Mouse (Mus musculus): ENCODE data around the gene Fgfrl1. TPM values are rescaled to one million over a fixed set of nuclear protein-coding genes. Genes with fewer than 3 reads are reported as not detected.
A peak's percentile ranks its signal among the peaks of the same experiment; 100 is the strongest.

Fgfrl1 gene
- polyA plus RNA-seq, 1 experiment from 2014 or later, result 14.9 TPM

GRCm38 (mm10) chr5:108711968-108712367 is 19.8 kb downstream of the Fgfrl1 start:
- WGBS, result 71% methylated on average over 6 of the region's 6 CpGs
- H3K4me1 ChIP-seq (replicated peaks; ENCODE audit: control insufficient read depth, insufficient read depth, low read length), result no peaks in the 10 kb centered on the region
- H3K27ac ChIP-seq (ENCODE audit: low read depth, low read length), result no peak overlapping the region
- H3K27me3 ChIP-seq (replicated peaks; ENCODE audit: control insufficient read depth, insufficient read depth, low read length), result no peaks in the 10 kb centered on the region
- H3K4me3 ChIP-seq (ENCODE audit: low read depth, low read length), result no peak overlapping the region
- TF ChIP-seq CTCF (IDR thresholded peaks at IDR 0.05; ENCODE audit: low read depth), result no peak
- no peak for ATAC-seq
- H3K9ac ChIP-seq (ENCODE audit: low read depth, low read length), result no peak overlapping the region
- H3K4me2 ChIP-seq (replicated peaks; ENCODE audit: low read depth), result no peak overlapping the region
- H3K36me3 ChIP-seq (ENCODE audit: control insufficient read depth, insufficient read depth), result peaks cover 6% of the 10 kb centered on the region; the same call in 1 of the 2 replicates
- H3K9me3 ChIP-seq (ENCODE audit: control insufficient read depth), result no peaks in the 10 kb centered on the region

DNA sequence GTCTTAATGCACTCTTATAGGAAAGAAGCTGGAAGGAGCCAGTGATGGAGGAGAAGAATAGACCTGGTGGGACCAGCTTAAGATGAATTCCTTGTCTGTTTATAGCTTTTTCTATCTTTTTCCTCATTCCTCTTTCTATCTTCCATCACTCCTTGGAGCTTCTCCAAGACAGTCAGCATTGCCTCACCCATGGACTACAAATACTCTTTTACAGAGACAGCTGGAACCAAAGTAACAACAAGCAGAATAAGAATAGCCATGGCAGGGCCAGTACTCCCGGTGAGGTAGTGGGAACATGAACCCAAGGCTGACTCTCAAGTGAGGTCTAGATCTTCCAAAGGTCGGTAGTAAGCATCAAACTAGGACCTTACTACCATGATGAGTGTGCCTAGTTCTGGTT is 20.9 kb downstream of the Fgfrl1 start:
- WGBS, result 85% methylated on average over 2 of the region's 2 CpGs
- H3K27me3 ChIP-seq (replicated peaks; ENCODE audit: control insufficient read depth, insufficient read depth, low read length), result no peaks in the 10 kb centered on the region
- no peak for ATAC-seq
- no peaks in the 10 kb centered on the region for H3K9me3 ChIP-seq (ENCODE audit: control insufficient read depth)
- no peak overlapping the region for H3K9ac ChIP-seq (ENCODE audit: low read depth, low read length)
- no peak for TF ChIP-seq CTCF (IDR thresholded peaks at IDR 0.05; ENCODE audit: low read depth)
- no peak overlapping the region for H3K4me2 ChIP-seq (replicated peaks; ENCODE audit: low read depth)
- no peak overlapping the region for H3K27ac ChIP-seq (ENCODE audit: low read depth, low read length)
- H3K4me1 ChIP-seq (replicated peaks; ENCODE audit: control insufficient read depth, insufficient read depth, low read length), result no peaks in the 10 kb centered on the region
- H3K36me3 ChIP-seq (ENCODE audit: control insufficient read depth, insufficient read depth), result no peaks in the 10 kb centered on the region
- no peak overlapping the region for H3K4me3 ChIP-seq (ENCODE audit: low read depth, low read length)

DNA sequence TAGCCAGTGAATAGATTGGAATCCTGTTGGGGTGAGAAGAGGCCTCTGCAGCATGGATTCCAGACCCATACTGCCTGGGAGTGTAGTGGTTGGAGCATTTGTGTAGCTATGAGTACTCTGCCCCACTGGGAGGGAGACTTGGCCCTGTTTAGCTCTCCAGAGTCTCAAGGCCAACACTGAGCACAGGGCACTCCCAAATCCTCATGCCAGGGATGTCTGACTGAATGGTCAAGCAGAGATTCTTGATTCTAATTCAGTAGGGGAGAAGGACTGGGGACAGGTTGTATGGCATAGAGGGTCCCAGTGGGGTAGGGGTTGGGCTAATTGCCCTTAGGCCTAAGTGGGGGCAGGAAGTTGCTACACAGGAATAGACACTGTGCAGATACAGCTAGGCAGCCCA is 21.5 kb downstream of the Fgfrl1 start:
- Histone ChIP-seq H3K9ac (ENCODE audit: low read depth, low read length) (no peak overlapping the region), H3K4me1 (replicated peaks; ENCODE audit: control insufficient read depth, insufficient read depth, low read length) (no peaks in the 10 kb centered on the region), H3K27ac (ENCODE audit: low read depth, low read length) (no peak overlapping the region), H3K36me3 (ENCODE audit: control insufficient read depth, insufficient read depth) (no peaks in the 10 kb centered on the region), H3K9me3 (ENCODE audit: control insufficient read depth) (no peaks in the 10 kb centered on the region), H3K4me2 (replicated peaks; ENCODE audit: low read depth) (no peak overlapping the region), H3K27me3 (replicated peaks; ENCODE audit: control insufficient read depth, insufficient read depth, low read length) (no peaks in the 10 kb centered on the region), H3K4me3 (ENCODE audit: low read depth, low read length) (no peak overlapping the region)
- TF ChIP-seq CTCF (IDR thresholded peaks at IDR 0.05; ENCODE audit: low read depth), result no peak
- no peak for ATAC-seq

DNA sequence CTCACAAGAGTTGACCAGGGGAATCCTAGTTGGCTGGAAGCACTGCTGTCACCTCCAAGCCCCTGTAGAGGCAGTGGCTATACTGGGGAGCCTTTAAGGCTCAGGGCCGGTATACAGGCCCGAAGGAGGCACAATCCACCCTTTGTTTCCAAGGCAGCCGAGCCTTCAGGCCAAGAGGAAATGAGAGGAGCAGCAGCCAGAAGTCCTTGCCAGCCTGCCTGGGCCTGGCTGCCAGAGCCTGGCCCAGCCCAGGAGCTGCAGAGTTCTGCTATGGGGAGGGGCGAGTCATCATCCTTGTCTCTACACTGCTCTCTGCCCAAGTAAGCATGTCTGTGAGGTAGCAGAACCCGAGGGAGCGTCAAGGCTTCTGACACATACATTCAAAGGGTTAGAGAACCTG is 22.0 kb downstream of the Fgfrl1 start:
- whole genome bisulfite sequencing, result 46% methylated on average over 6 of the region's 6 CpGs
- no peak overlapping the region for H3K4me3 ChIP-seq (ENCODE audit: low read depth, low read length)
- H3K4me1 ChIP-seq (replicated peaks; ENCODE audit: control insufficient read depth, insufficient read depth, low read length), result no peaks in the 10 kb centered on the region
- no peaks in the 10 kb centered on the region for H3K27me3 ChIP-seq (replicated peaks; ENCODE audit: control insufficient read depth, insufficient read depth, low read length)
- H3K9ac ChIP-seq (ENCODE audit: low read depth, low read length), result no peak overlapping the region
- H3K4me2 ChIP-seq (replicated peaks; ENCODE audit: low read depth), result no peak overlapping the region
- H3K27ac ChIP-seq (ENCODE audit: low read depth, low read length), result no peak overlapping the region
- H3K36me3 ChIP-seq (ENCODE audit: control insufficient read depth, insufficient read depth), result no peaks in the 10 kb centered on the region
- peak; percentile 36 for ATAC-seq
- H3K9me3 ChIP-seq (ENCODE audit: control insufficient read depth), result no peaks in the 10 kb centered on the region
- no peak for TF ChIP-seq CTCF (IDR thresholded peaks at IDR 0.05; ENCODE audit: low read depth)

GRCm38 (mm10) chr5:108715974-108716373 is 23.8 kb downstream of the Fgfrl1 start:
- Histone ChIP-seq H3K36me3 (ENCODE audit: control insufficient read depth, insufficient read depth) (no peaks in the 10 kb centered on the region), H3K4me2 (replicated peaks; ENCODE audit: low read depth) (no peak overlapping the region), H3K9ac (ENCODE audit: low read depth, low read length) (no peak overlapping the region), H3K4me3 (ENCODE audit: low read depth, low read length) (no peak overlapping the region), H3K4me1 (replicated peaks; ENCODE audit: control insufficient read depth, insufficient read depth, low read length) (no peaks in the 10 kb centered on the region), H3K27me3 (replicated peaks; ENCODE audit: control insufficient read depth, insufficient read depth, low read length) (no peaks in the 10 kb centered on the region), H3K27ac (ENCODE audit: low read depth, low read length) (no peak overlapping the region), H3K9me3 (ENCODE audit: control insufficient read depth) (no peaks in the 10 kb centered on the region)
- no peak for TF ChIP-seq CTCF (IDR thresholded peaks at IDR 0.05; ENCODE audit: low read depth)
- 79% methylated on average over 1 of the region's 1 CpGs for whole genome bisulfite sequencing
- ATAC-seq, result no peak

- TF ChIP-seq CTCF (IDR thresholded peaks at IDR 0.05; ENCODE audit: low read depth), result no peak
- no peak overlapping the region for H3K27ac ChIP-seq (ENCODE audit: low read depth, low read length)
Observed at GRCm38 (mm10) chr5:108718051-108718450, 25.9 kb downstream of the Fgfrl1 start.

GRCm38 (mm10) chr5:108719761-108720160 is 27.6 kb downstream of the Fgfrl1 start:
- Histone ChIP-seq H3K36me3 (ENCODE audit: control insufficient read depth, insufficient read depth) (no peaks in the 10 kb centered on the region), H3K9ac (ENCODE audit: low read depth, low read length) (no peak overlapping the region), H3K4me3 (ENCODE audit: low read depth, low read length) (no peak overlapping the region), H3K27ac (ENCODE audit: low read depth, low read length) (no peak overlapping the region), H3K9me3 (ENCODE audit: control insufficient read depth) (no peaks in the 10 kb centered on the region), H3K4me1 (replicated peaks; ENCODE audit: control insufficient read depth, insufficient read depth, low read length) (no peaks in the 10 kb centered on the region), H3K27me3 (replicated peaks; ENCODE audit: control insufficient read depth, insufficient read depth, low read length) (no peaks in the 10 kb centered on the region), H3K4me2 (replicated peaks; ENCODE audit: low read depth) (no peak overlapping the region)
- 54% methylated on average over 7 of the region's 7 CpGs for WGBS
- peak; percentile 38 for TF ChIP-seq CTCF (IDR thresholded peaks at IDR 0.05; ENCODE audit: low read depth)
- no peak; the same call in 1 of the 2 replicates for ATAC-seq

More at GRCm38 (mm10) chr5:108718051-108718450, 25.9 kb downstream of the Fgfrl1 start:
- no peaks in the 10 kb centered on the region for H3K9me3 ChIP-seq (ENCODE audit: control insufficient read depth)
- H3K9ac ChIP-seq (ENCODE audit: low read depth, low read length), result no peak overlapping the region
- H3K4me3 ChIP-seq (ENCODE audit: low read depth, low read length), result no peak overlapping the region
- H3K4me1 ChIP-seq (replicated peaks; ENCODE audit: control insufficient read depth, insufficient read depth, low read length), result no peaks in the 10 kb centered on the region
- no peak overlapping the region for H3K4me2 ChIP-seq (replicated peaks; ENCODE audit: low read depth)
- H3K27me3 ChIP-seq (replicated peaks; ENCODE audit: control insufficient read depth, insufficient read depth, low read length), result no peaks in the 10 kb centered on the region
- 63% methylated on average over 4 of the region's 4 CpGs for WGBS
- H3K36me3 ChIP-seq (ENCODE audit: control insufficient read depth, insufficient read depth), result no peaks in the 10 kb centered on the region
- no peak for ATAC-seq
